Mouse (Mus musculus) MEL (cell line): ENCODE results near the gene Mapk8ip3. TPM values are rescaled to one million over a fixed set of nuclear protein-coding genes. Genes with fewer than 3 reads are reported as not detected.

Source experiments
- DNase-seq: peaks from one replicate; pipeline ENCODE4 v3.0.0; 2011; ENCODE audit warnings: low read depth, low spot score
- H3K27ac ChIP-seq: 2 replicates; pipeline ENCODE4 v1.5.1; 2012; ENCODE audit warnings: low read depth, mild to moderate bottlenecking, control low read depth, low read length, moderate library complexity; ENCODE audit not compliant: control insufficient read depth
- H3K27me3 ChIP-seq, 2 experiments: fragments of 150-350 bp in 1 of 2; sonication (generic) in 1 of 2; 2 replicates each; pipeline ENCODE4 v1.6.1; 2012; ENCODE audit warnings: low read length in 2 of 2, mild to moderate bottlenecking in 2 of 2, improper control_type of control experiment in 1 of 2, moderate library complexity in 1 of 2; ENCODE audit not compliant: insufficient read depth in 2 of 2, control insufficient read depth in 1 of 2
- H3K36me3 ChIP-seq, 2 experiments: 2 replicates each; pipeline ENCODE4 v1.6.1; 2012 to 2014; ENCODE audit warnings: low read length in 2 of 2, improper control_type of control experiment in 1 of 2, inconsistent platforms in 1 of 2, mild to moderate bottlenecking in 1 of 2; ENCODE audit not compliant: insufficient read depth in 2 of 2, control insufficient read depth in 1 of 2
- H3K4me1 ChIP-seq, 2 experiments: fragments of 150-350 bp in 1 of 2; sonication (generic) in 1 of 2; 2 replicates each; pipeline ENCODE4 v1.6.1; 2012; ENCODE audit warnings: low read length in 2 of 2, improper control_type of control experiment in 1 of 2, mild to moderate bottlenecking in 1 of 2; ENCODE audit not compliant: insufficient read depth in 2 of 2, control insufficient read depth in 1 of 2
- H3K4me3 ChIP-seq, 2 experiments: fragments of 150-350 bp in 1 of 2; sonication (generic) in 1 of 2; 2 replicates each; pipeline ENCODE4 v1.5.1; 2012; ENCODE audit warnings: low read depth in 2 of 2, low read length in 2 of 2, mild to moderate bottlenecking in 2 of 2, moderate library complexity in 2 of 2, control low read depth in 1 of 2, improper control_type of control experiment in 1 of 2; ENCODE audit not compliant: control insufficient read depth in 1 of 2, insufficient read depth in 1 of 2
- H3K79me2 ChIP-seq: 2 replicates; pipeline ENCODE4 v1.6.1; 2012; ENCODE audit warnings: mild to moderate bottlenecking, low read length, moderate library complexity; ENCODE audit not compliant: control insufficient read depth, poor library complexity, insufficient read depth
- H3K9ac ChIP-seq: 2 replicates; pipeline ENCODE4 v1.6.1; 2012; ENCODE audit warnings: low read depth, mild to moderate bottlenecking, control low read depth, low read length, moderate library complexity; ENCODE audit not compliant: control insufficient read depth, poor library complexity, severe bottlenecking
- H3K9me3 ChIP-seq: fragments of 150-350 bp; sonication (generic); replicated peaks from 2 replicates; pipeline ENCODE4 v1.6.1; 2012; ENCODE audit warnings: mild to moderate bottlenecking, low read length, improper control_type of control experiment, moderate library complexity; ENCODE audit not compliant: insufficient read depth
- BHLHE40 ChIP-seq: IDR thresholded peaks from 2 replicates; pipeline ENCODE4 v1.6.1; 2012; ENCODE audit warnings: low read depth, mild to moderate bottlenecking, inconsistent platforms, low read length, improper control_type of control experiment, borderline replicate concordance
- CHD1 ChIP-seq: IDR thresholded peaks from 2 replicates; pipeline ENCODE4 v1.6.1; 2012; ENCODE audit warnings: low read depth, mild to moderate bottlenecking, inconsistent platforms, low read length, improper control_type of control experiment
- CHD2 ChIP-seq: IDR thresholded peaks from 2 replicates; pipeline ENCODE4 v1.6.1; 2011; ENCODE audit warnings: low read length, improper control_type of control experiment
- CTCF ChIP-seq, 3 experiments: IDR thresholded peaks in 2 of 3; conservative IDR thresholded peaks in 1 of 3; 2 replicates each; pipeline ENCODE4 v1.5.1; 2011 to 2012; ENCODE audit warnings: low read length in 3 of 3, low read depth in 2 of 3, mild to moderate bottlenecking in 2 of 3, improper control_type of control experiment in 1 of 3, inconsistent platforms in 1 of 3, mixed read lengths in 1 of 3, moderate library complexity in 1 of 3; ENCODE audit not compliant: control insufficient read depth in 1 of 3, insufficient read depth in 1 of 3, poor library complexity in 1 of 3, severe bottlenecking in 1 of 3
- ETS1 ChIP-seq: IDR thresholded peaks from 2 replicates; pipeline ENCODE4 v1.6.1; 2012; ENCODE audit warnings: low read depth, mild to moderate bottlenecking, inconsistent platforms, low read length, improper control_type of control experiment, moderate library complexity
- MAX ChIP-seq: IDR thresholded peaks from 2 replicates; pipeline ENCODE4 v1.6.1; 2011; ENCODE audit warnings: low read length, improper control_type of control experiment
- MAZ ChIP-seq: IDR thresholded peaks from 2 replicates; pipeline ENCODE4 v1.6.1; 2012; ENCODE audit warnings: low read depth, mild to moderate bottlenecking, inconsistent platforms, low read length, improper control_type of control experiment
- MEF2A ChIP-seq: IDR thresholded peaks from 2 replicates; pipeline ENCODE4 v1.6.1; 2014; ENCODE audit warnings: low read depth, mild to moderate bottlenecking, inconsistent platforms, low read length, improper control_type of control experiment; ENCODE audit not compliant: poor library complexity, insufficient replicate concordance, severe bottlenecking; ENCODE audit errors: extremely low read depth
- MYB ChIP-seq: IDR thresholded peaks from 2 replicates; pipeline ENCODE4 v1.6.1; 2011; ENCODE audit warnings: mild to moderate bottlenecking, low read depth, low read length, improper control_type of control experiment
- NRF1 ChIP-seq: IDR thresholded peaks from 2 replicates; pipeline ENCODE4 v1.6.1; 2014; ENCODE audit warnings: low read depth, mild to moderate bottlenecking, inconsistent platforms, low read length, improper control_type of control experiment, moderate library complexity; ENCODE audit not compliant: poor library complexity, insufficient read depth, severe bottlenecking
- POLR2A ChIP-seq, 2 experiments: IDR thresholded peaks; 2 replicates each; pipeline ENCODE4 v1.6.1; 2011 to 2012; ENCODE audit warnings: low read length in 2 of 2, mild to moderate bottlenecking in 2 of 2, control low read depth in 1 of 2, improper control_type of control experiment in 1 of 2, low read depth in 1 of 2, moderate library complexity in 1 of 2; ENCODE audit not compliant: control insufficient read depth in 1 of 2, insufficient read depth in 1 of 2, poor library complexity in 1 of 2
- POLR2AphosphoS5 ChIP-seq: IDR thresholded peaks from 2 replicates; pipeline ENCODE4 v1.6.1; 2012; ENCODE audit warnings: low read depth, borderline replicate concordance, mild to moderate bottlenecking, inconsistent platforms, low read length, moderate library complexity, mixed read lengths
- RAD21 ChIP-seq: IDR thresholded peaks from 2 replicates; pipeline ENCODE4 v1.6.1; 2011; ENCODE audit warnings: mild to moderate bottlenecking, low read depth, low read length, improper control_type of control experiment
- SIN3A ChIP-seq: IDR thresholded peaks from 2 replicates; pipeline ENCODE4 v1.6.1; 2012; ENCODE audit warnings: low read length, improper control_type of control experiment, inconsistent platforms
- TAL1 ChIP-seq: IDR thresholded peaks from 2 replicates; pipeline ENCODE4 v1.6.1; 2012; ENCODE audit warnings: mild to moderate bottlenecking, inconsistent platforms, low read length, moderate library complexity, mixed read lengths
- UBTF ChIP-seq: IDR thresholded peaks from 2 replicates; pipeline ENCODE4 v1.6.1; 2012; ENCODE audit warnings: low read depth, mild to moderate bottlenecking, inconsistent platforms, low read length, improper control_type of control experiment, moderate library complexity, borderline replicate concordance; ENCODE audit not compliant: insufficient read depth
- USF1 ChIP-seq: IDR thresholded peaks from 2 replicates; pipeline ENCODE4 v1.6.1; 2014; ENCODE audit warnings: low read depth, mild to moderate bottlenecking, inconsistent platforms, low read length, improper control_type of control experiment, moderate library complexity
- USF2 ChIP-seq, 2 experiments: IDR thresholded peaks; 2 replicates each; pipeline ENCODE4 v1.6.1; 2011 to 2012; ENCODE audit warnings: improper control_type of control experiment in 2 of 2, low read length in 2 of 2, borderline replicate concordance in 1 of 2, inconsistent platforms in 1 of 2, low read depth in 1 of 2, mild to moderate bottlenecking in 1 of 2; ENCODE audit not compliant: insufficient read depth in 1 of 2
- ZKSCAN1 ChIP-seq: IDR thresholded peaks from 2 replicates; pipeline ENCODE4 v1.6.1; 2012; ENCODE audit warnings: low read depth, mild to moderate bottlenecking, inconsistent platforms, low read length, improper control_type of control experiment, moderate library complexity
- ZMIZ1 ChIP-seq: IDR thresholded peaks from 2 replicates; pipeline ENCODE4 v1.6.1; 2012; ENCODE audit warnings: low read depth, mild to moderate bottlenecking, inconsistent platforms, low read length, improper control_type of control experiment, moderate library complexity
- ZNF384 ChIP-seq: IDR thresholded peaks from 2 replicates; pipeline ENCODE4 v1.6.1; 2012; ENCODE audit warnings: low read depth, mild to moderate bottlenecking, inconsistent platforms, low read length, improper control_type of control experiment
- polyA plus RNA-seq, 2 experiments: library from polyadenylated mRNA; stranded (reverse) in 1 of 2; unstranded in 1 of 2; fragments of >175 nt in 1 of 2; fragments of >200 nt in 1 of 2; gene quantifications; 2 replicates each; pipeline versions ENCODE4 v1.2.1 to v1.2.4; 2012; ENCODE audit warnings: low replicate concordance in 2 of 2, low read depth in 1 of 2; ENCODE audit not compliant: insufficient read length in 2 of 2, insufficient read depth in 1 of 2, missing spikeins in 1 of 2
- total RNA-seq: library from RNA; depleted of rRNA; stranded (reverse); fragments of 300-350 nt; gene quantifications from 2 replicates; pipeline ENCODE4 v1.2.3, GENCODE M21; 2012

Mapk8ip3 gene
- total and polyA plus RNA-seq, 3 experiments, result 22.8 to 44.5 TPM; not detected in 1

DNA sequence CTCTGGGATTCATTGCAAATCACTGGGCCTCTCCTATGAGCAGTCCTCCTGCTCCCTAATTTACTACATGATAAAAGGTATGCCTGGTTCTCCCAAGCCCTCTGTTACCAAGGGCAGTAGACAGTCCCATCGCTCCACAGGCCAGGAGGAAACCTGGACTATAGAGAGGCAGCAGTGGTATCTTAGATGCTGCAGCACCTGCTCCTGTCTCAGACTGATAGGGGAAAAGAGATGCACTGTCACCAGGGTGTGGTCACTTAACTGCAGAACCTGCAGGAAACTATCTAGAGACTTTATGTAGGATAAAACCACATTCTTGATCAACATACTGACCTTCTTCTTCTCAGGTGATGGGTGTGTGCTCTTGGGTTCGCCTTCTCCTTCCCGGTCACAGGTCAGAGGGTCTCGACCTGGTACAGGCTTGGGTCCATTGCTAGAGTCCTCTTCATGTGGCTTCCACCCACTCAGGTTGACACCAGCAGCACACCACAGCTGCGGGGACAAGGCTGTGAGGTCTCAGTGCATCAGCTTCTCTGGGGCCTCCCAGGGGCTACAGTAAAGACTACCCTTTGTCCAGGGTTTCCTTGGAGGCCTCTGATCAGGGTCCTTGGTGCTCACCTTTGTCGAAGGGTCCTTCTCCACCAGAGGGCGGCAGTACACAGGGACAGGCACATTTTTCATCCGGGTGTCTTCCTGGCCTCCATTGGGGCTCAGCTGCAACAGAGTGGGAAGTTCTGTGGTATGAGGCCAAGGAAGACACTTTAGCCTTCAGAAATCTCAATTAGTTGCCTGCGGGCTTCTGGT is 33.9 kb downstream of the Mapk8ip3 start (continued):
- TF ChIP-seq CHD1 (no peak), NRF1 (no peak), MAZ (no peak)

DNA sequence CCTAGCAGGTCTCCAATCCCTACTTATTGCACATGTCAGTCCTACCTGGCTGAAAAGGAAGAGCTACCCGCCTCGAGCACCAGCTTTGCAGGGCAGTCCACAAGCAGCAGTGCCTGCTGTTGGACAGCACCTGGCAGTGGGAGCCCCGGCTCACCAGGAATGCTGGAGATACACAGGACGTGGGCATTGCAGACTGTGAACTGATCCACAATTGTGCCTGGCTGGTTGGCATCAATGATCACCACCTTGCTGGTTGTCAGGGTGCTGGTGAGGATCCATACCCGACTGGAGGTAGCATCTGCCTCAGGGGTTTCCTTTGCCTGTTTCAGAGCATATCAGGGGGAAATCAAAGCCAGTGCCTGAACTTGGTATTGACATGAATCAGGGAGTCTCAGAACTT is 34.7 kb downstream of the Mapk8ip3 start:
- no peak for DNase-seq
- H3K27me3 ChIP-seq, result no peaks in the 10 kb centered on the region
- H3K9me3 ChIP-seq, result no peaks in the 10 kb centered on the region
- H3K79me2 ChIP-seq, result 0 out of 2 replicates have a peak, but pooled peaks cover under 1% of the 10 kb centered on the region
- no peak for TF ChIP-seq ZKSCAN1
- no peak overlapping the region for H3K9ac ChIP-seq
- peaks cover 0 to 11% of the 10 kb centered on the region in 2 experiments for H3K36me3 ChIP-seq
- H3K27ac ChIP-seq, result no peak overlapping the region
- peaks cover 2 to 12% of the 10 kb centered on the region in 2 experiments; a peak in 3 of 4 replicates for H3K4me1 ChIP-seq
- no peak overlapping the region for H3K4me3 ChIP-seq

DNA sequence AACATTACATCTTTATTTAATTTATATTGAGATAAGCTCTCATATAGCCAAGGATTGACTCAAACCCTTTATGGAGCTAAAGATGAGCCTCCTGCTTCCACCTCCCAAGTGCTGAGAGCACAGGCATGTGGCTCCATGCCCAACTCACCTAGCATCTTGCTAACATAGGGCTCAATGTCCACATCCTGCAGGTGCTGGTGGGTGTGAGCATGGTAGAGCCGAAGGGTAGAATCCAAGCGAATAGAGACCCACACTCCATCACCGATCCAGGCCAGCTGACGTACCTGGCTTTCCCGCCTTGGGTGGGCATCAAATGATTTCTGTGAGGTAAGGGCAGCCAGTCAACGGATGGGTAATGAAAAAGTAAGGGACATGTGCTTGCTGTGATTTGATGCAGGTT is 36.8 kb downstream of the Mapk8ip3 start:
- Histone ChIP-seq H3K4me3 (no peak overlapping the region), H3K27ac (no peak overlapping the region), H3K36me3 (peaks cover 0 to 13% of the 10 kb centered on the region in 2 experiments; a peak in 3 of 4 replicates), H3K79me2 (peaks cover 16% of the 10 kb centered on the region), H3K9ac (no peak overlapping the region), H3K4me1 (peaks cover 2 to 18% of the 10 kb centered on the region in 2 experiments; a peak in 3 of 4 replicates), H3K27me3 (no peaks in the 10 kb centered on the region), H3K9me3 (no peaks in the 10 kb centered on the region)
- no peak for DNase-seq
- no peak for TF ChIP-seq CTCF (IDR thresholded peaks at IDR 0.05 in 2 of 3, conservative IDR thresholded peaks at IDR 0.05 in 1 of 3; ENCODE audit: control insufficient read depth in 1 of 3, insufficient read depth in 1 of 3, low read depth in 2 of 3, low read length in 3 of 3, poor library complexity in 1 of 3, severe bottlenecking in 1 of 3)
- TF ChIP-seq POLR2AphosphoS5, result no peak
- no peak for TF ChIP-seq TAL1
- TF ChIP-seq ZNF384, result no peak
- TF ChIP-seq USF2 (IDR thresholded peaks at IDR 0.05; ENCODE audit: borderline replicate concordance in 1 of 2, insufficient read depth in 1 of 2, low read depth in 1 of 2, low read length in 2 of 2), result no peak
- TF ChIP-seq RAD21, result no peak
- no peak for TF ChIP-seq ZKSCAN1
- no peak for TF ChIP-seq MAZ
- no peak for TF ChIP-seq UBTF
- TF ChIP-seq ETS1, result no peak
- TF ChIP-seq POLR2A (IDR thresholded peaks at IDR 0.05; ENCODE audit: control insufficient read depth in 1 of 2, insufficient read depth in 1 of 2, low read depth in 1 of 2, low read length in 2 of 2, poor library complexity in 1 of 2), result no peak
- no peak for TF ChIP-seq USF1
- TF ChIP-seq SIN3A, result no peak
- TF ChIP-seq BHLHE40, result no peak
- TF ChIP-seq ZMIZ1, result no peak
- TF ChIP-seq MEF2A, result no peak
- TF ChIP-seq MAX, result no peak
- no peak for TF ChIP-seq MYB
- TF ChIP-seq NRF1, result no peak
- TF ChIP-seq CHD2, result no peak
